Mouse (Mus musculus) stomach, embryonic 15.5 days (tissue): ENCODE results near the gene Ckap5. TPM values are rescaled to one million over a fixed set of nuclear protein-coding genes. Genes with fewer than 3 reads are reported as not detected.

ENCODE experiments used
- ATAC-seq: fragments of 200-750 bp; cut with Nextera tagmentation; 2 replicates; pipeline ENCODE4 v1.8.0; 2017; ENCODE audit warnings: low read depth, moderate number of reproducible peaks, moderate TSS enrichment; ENCODE audit not compliant: insufficient read depth, low FRiP score
- H3K27ac ChIP-seq: fragments of 300-500 bp; sonication (generic); 2 replicates; pipeline ENCODE4 v1.5.1; 2015; ENCODE audit warnings: mild to moderate bottlenecking, inconsistent platforms
- H3K27me3 ChIP-seq: fragments of 300-500 bp; sonication (generic); replicated peaks from 2 replicates; pipeline ENCODE4 v1.6.1; 2015; ENCODE audit warnings: inconsistent platforms
- H3K36me3 ChIP-seq: fragments of 300-500 bp; sonication (generic); 2 replicates; pipeline ENCODE4 v1.6.1; 2015; ENCODE audit warnings: inconsistent platforms
- H3K4me1 ChIP-seq: fragments of 300-500 bp; sonication (generic); 2 replicates; pipeline ENCODE4 v1.6.1; 2015; ENCODE audit warnings: inconsistent platforms
- H3K4me2 ChIP-seq: fragments of 300-500 bp; sonication (generic); 2 replicates; pipeline ENCODE4 v1.6.1; 2015; ENCODE audit warnings: mild to moderate bottlenecking, inconsistent platforms
- H3K4me3 ChIP-seq: fragments of 300-500 bp; sonication (generic); replicated peaks from 2 replicates; pipeline ENCODE4 v1.5.1; 2015; ENCODE audit warnings: inconsistent platforms
- H3K9ac ChIP-seq: fragments of 300-500 bp; sonication (generic); 2 replicates; pipeline ENCODE4 v1.6.1; 2015; ENCODE audit warnings: inconsistent platforms
- H3K9me3 ChIP-seq: fragments of 300-500 bp; sonication (generic); 2 replicates; pipeline ENCODE4 v1.6.1; 2016; ENCODE audit warnings: inconsistent platforms
- WGBS: fragments of 180-500 bp; shearing (Covaris S2); methylation state at CpG from one replicate; pipeline ENCODE4 v1.1.7; 2015; 5-methylcytosine and 5-hydroxymethylcytosine counted together
- polyA plus RNA-seq: library from polyadenylated mRNA; unstranded; fragments of >200 nt; fragmentation: Nextera tagmentation; extraction: Ambion mirVana; gene quantifications from 2 replicates; pipeline ENCODE4 v1.2.1, GENCODE M21; 2015

The Ckap5 gene
- polyA plus RNA-seq, 1 experiment from 2014 or later, result 81.9 TPM

GRCm38 (mm10) chr2:91629682-91630081, 103.1 kb downstream of the Ckap5 start:
- WGBS, result 81% methylated on average over 18 of the region's 18 CpGs
- no peak overlapping the region for H3K9ac ChIP-seq

GRCm38 (mm10) chr2:91630384-91630783, 103.8 kb downstream of the Ckap5 start:
- no peaks in the 10 kb centered on the region for H3K27me3 ChIP-seq
- no peak for ATAC-seq
- no peak overlapping the region for H3K4me3 ChIP-seq
- H3K4me2 ChIP-seq, result no peak overlapping the region
- no peaks in the 10 kb centered on the region for H3K9me3 ChIP-seq
- no peak overlapping the region for H3K9ac ChIP-seq
- no peaks in the 10 kb centered on the region for H3K36me3 ChIP-seq
- 90% methylated on average over 12 of the region's 12 CpGs for WGBS
- H3K4me1 ChIP-seq, result no peaks in the 10 kb centered on the region
- H3K27ac ChIP-seq, result no peak overlapping the region

More at GRCm38 (mm10) chr2:91629682-91630081, 103.1 kb downstream of the Ckap5 start:
- H3K36me3 ChIP-seq, result no peaks in the 10 kb centered on the region
- H3K4me3 ChIP-seq, result no peak overlapping the region
- no peak overlapping the region for H3K4me2 ChIP-seq
- no peak overlapping the region for H3K27ac ChIP-seq
- ATAC-seq, result no peak
- no peaks in the 10 kb centered on the region for H3K4me1 ChIP-seq
- no peaks in the 10 kb centered on the region for H3K27me3 ChIP-seq
- H3K9me3 ChIP-seq, result no peaks in the 10 kb centered on the region

- no peak overlapping the region for H3K9ac ChIP-seq
- no peaks in the 10 kb centered on the region for H3K27me3 ChIP-seq
- WGBS, result 79% methylated on average over 5 of the region's 5 CpGs
- H3K9me3 ChIP-seq, result no peaks in the 10 kb centered on the region
- no peaks in the 10 kb centered on the region for H3K4me1 ChIP-seq
- no peaks in the 10 kb centered on the region for H3K36me3 ChIP-seq
- no peak overlapping the region for H3K27ac ChIP-seq
- no peak overlapping the region for H3K4me3 ChIP-seq
- no peak overlapping the region for H3K4me2 ChIP-seq
- no peak for ATAC-seq
Observed at GRCm38 (mm10) chr2:91631826-91632225, 105.3 kb downstream of the Ckap5 start.

GRCm38 (mm10) chr2:91632316-91632715, 105.8 kb downstream of the Ckap5 start:
- 47% methylated on average over 5 of the region's 5 CpGs for WGBS
- no peak overlapping the region for H3K4me2 ChIP-seq
- H3K27me3 ChIP-seq, result no peaks in the 10 kb centered on the region
- no peaks in the 10 kb centered on the region for H3K36me3 ChIP-seq
- H3K4me1 ChIP-seq, result no peaks in the 10 kb centered on the region
- H3K27ac ChIP-seq, result no peak overlapping the region
- no peak for ATAC-seq
- no peak overlapping the region for H3K9ac ChIP-seq
- no peaks in the 10 kb centered on the region for H3K9me3 ChIP-seq
- H3K4me3 ChIP-seq, result no peak overlapping the region

GRCm38 (mm10) chr2:91633334-91633977, 106.9 kb downstream of the Ckap5 start:
- no peak overlapping the region for H3K9ac ChIP-seq
- H3K4me1 ChIP-seq, result no peaks in the 10 kb centered on the region
- no peaks in the 10 kb centered on the region for H3K27me3 ChIP-seq
- no peak for ATAC-seq
- no peak overlapping the region for H3K4me2 ChIP-seq
- H3K36me3 ChIP-seq, result no peaks in the 10 kb centered on the region
- no peaks in the 10 kb centered on the region for H3K9me3 ChIP-seq
- no peak overlapping the region for H3K27ac ChIP-seq
- no peak overlapping the region for H3K4me3 ChIP-seq
- WGBS, result 65% methylated on average over 12 of the region's 12 CpGs

- no peak for ATAC-seq
- WGBS, result 70% methylated on average over 9 of the region's 9 CpGs
- Histone ChIP-seq H3K4me2 (no peak overlapping the region), H3K9ac (no peak overlapping the region), H3K27me3 (no peaks in the 10 kb centered on the region), H3K9me3 (no peaks in the 10 kb centered on the region), H3K36me3 (no peaks in the 10 kb centered on the region), H3K27ac (no peak overlapping the region), H3K4me1 (no peaks in the 10 kb centered on the region), H3K4me3 (no peak overlapping the region)
Observed at GRCm38 (mm10) chr2:91634841-91635240, 108.3 kb downstream of the Ckap5 start.

- Histone ChIP-seq H3K27me3 (no peaks in the 10 kb centered on the region), H3K27ac (no peak overlapping the region), H3K36me3 (no peaks in the 10 kb centered on the region), H3K4me2 (no peak overlapping the region), H3K9me3 (no peaks in the 10 kb centered on the region), H3K9ac (no peak overlapping the region), H3K4me1 (no peaks in the 10 kb centered on the region), H3K4me3 (no peak overlapping the region)
- WGBS, result 85% methylated on average over 11 of the region's 11 CpGs
- no peak for ATAC-seq
Observed at GRCm38 (mm10) chr2:91635486-91635885, 108.9 kb downstream of the Ckap5 start.

- peak within 1 kb of the TSS; percentile 72 for H3K27ac ChIP-seq
Observed at GRCm38 (mm10) chr2:91636229-91636628, 109.7 kb downstream of the Ckap5 start, which contains the start of gene F2. Gene F2 (minus strand): TSS chr2:91636414.

GRCm38 (mm10) chr2:91636727-91637338, 110.3 kb downstream of the Ckap5 start:
- Histone ChIP-seq H3K4me3 (no peak overlapping the region), H3K36me3 (no peaks in the 10 kb centered on the region), H3K4me2 (peak overlapping the region; percentile 25; the same call in 1 of the 2 replicates), H3K4me1 (no peaks in the 10 kb centered on the region), H3K27me3 (no peaks in the 10 kb centered on the region), H3K9ac (no peak overlapping the region), H3K27ac (peak overlapping the region; percentile 72), H3K9me3 (no peaks in the 10 kb centered on the region)
- ATAC-seq, result peak; percentile 79
- 58% methylated on average over 5 of the region's 5 CpGs for WGBS

More at GRCm38 (mm10) chr2:91636229-91636628, 109.7 kb downstream of the Ckap5 start, which contains the start of gene F2:
- H3K9me3 ChIP-seq, result no peaks in the 10 kb centered on the region
- H3K4me3 ChIP-seq, result no peak within 1 kb of the TSS
- H3K36me3 ChIP-seq, result no peaks in the 10 kb centered on the region
- peak within 1 kb of the TSS; percentile 25; the same call in 1 of the 2 replicates for H3K4me2 ChIP-seq
- no peak within 1 kb of the TSS for H3K9ac ChIP-seq
- H3K27me3 ChIP-seq, result no peaks in the 10 kb centered on the region
- no peaks in the 10 kb centered on the region for H3K4me1 ChIP-seq
- WGBS, result 72% methylated on average over 8 of the region's 8 CpGs
- peak; percentile 31; the same call in 1 of the 2 replicates for ATAC-seq

GRCm38 (mm10) chr2:91638931-91639330, 112.4 kb downstream of the Ckap5 start:
- Histone ChIP-seq H3K36me3 (peaks cover 7% of the 10 kb centered on the region; the same call in 1 of the 2 replicates), H3K4me1 (no peaks in the 10 kb centered on the region), H3K9me3 (no peaks in the 10 kb centered on the region), H3K4me3 (no peak overlapping the region), H3K4me2 (no peak overlapping the region), H3K9ac (no peak overlapping the region), H3K27me3 (no peaks in the 10 kb centered on the region), H3K27ac (no peak overlapping the region)
- WGBS, result 54% methylated on average over 6 of the region's 6 CpGs
- ATAC-seq, result no peak

GRCm38 (mm10) chr2:91642825-91643415, 116.4 kb downstream of the Ckap5 start:
- peak; percentile 57; the same call in 1 of the 2 replicates for ATAC-seq
- no peaks in the 10 kb centered on the region for H3K4me1 ChIP-seq
- no peak overlapping the region for H3K9ac ChIP-seq
- 73% methylated on average over 2 of the region's 2 CpGs for WGBS
- H3K4me3 ChIP-seq, result no peak overlapping the region
- H3K27ac ChIP-seq, result no peak overlapping the region
- H3K27me3 ChIP-seq, result no peaks in the 10 kb centered on the region
- H3K4me2 ChIP-seq, result no peak overlapping the region
- H3K9me3 ChIP-seq, result no peaks in the 10 kb centered on the region
- peaks cover 41% of the 10 kb centered on the region for H3K36me3 ChIP-seq

GRCm38 (mm10) chr2:91644021-91644420, 117.5 kb downstream of the Ckap5 start:
- Histone ChIP-seq H3K27ac (no peak overlapping the region), H3K36me3 (peaks cover 41% of the 10 kb centered on the region), H3K4me3 (no peak overlapping the region), H3K4me1 (peaks cover 6% of the 10 kb centered on the region; the same call in 1 of the 2 replicates), H3K27me3 (no peaks in the 10 kb centered on the region), H3K9ac (no peak overlapping the region), H3K9me3 (no peaks in the 10 kb centered on the region), H3K4me2 (no peak overlapping the region)
- whole genome bisulfite sequencing, result 91% methylated on average over 11 of the region's 11 CpGs
- ATAC-seq, result no peak
